Mouse (Mus musculus): Measurements from ENCODE around the gene Tmem145. TPM values are rescaled to one million over a fixed set of nuclear protein-coding genes. Genes with fewer than 3 reads are reported as not detected.

Gene Tmem145
- polyA plus RNA-seq, 1 experiment from 2014 or later = 0.11 TPM

- WGBS = 82% methylated on average over 9 of the region's 9 CpGs
- Histone ChIP-seq H3K27me3 (replicated peaks) (no peaks in the 10 kb centered on the region), H3K9ac (no peak overlapping the region), H3K9me3 (no peaks in the 10 kb centered on the region), H3K4me3 (no peak overlapping the region), H3K27ac (replicated peaks) (no peak overlapping the region), H3K4me1 (no peaks in the 10 kb centered on the region), H3K36me3 (peaks cover 80% of the 10 kb centered on the region), H3K4me2 (no peak overlapping the region)
- ATAC-seq (ENCODE audit: extremely low read depth, insufficient number of reproducible peaks, low FRiP score, low TSS enrichment) = no peak
Measured at GRCm38 (mm10) chr7:25339329-25339728, 33.4 kb downstream of the Tmem145 start.

GRCm38 (mm10) chr7:25341000-25341784, 35.3 kb downstream of the Tmem145 start:
- Histone ChIP-seq H3K36me3 (peaks cover 70% of the 10 kb centered on the region), H3K27ac (replicated peaks) (no peak overlapping the region), H3K9me3 (no peaks in the 10 kb centered on the region), H3K9ac (no peak overlapping the region), H3K27me3 (replicated peaks) (no peaks in the 10 kb centered on the region), H3K4me2 (no peak overlapping the region), H3K4me3 (no peak overlapping the region), H3K4me1 (no peaks in the 10 kb centered on the region)
- no peak for ATAC-seq (ENCODE audit: extremely low read depth, insufficient number of reproducible peaks, low FRiP score, low TSS enrichment)
- WGBS = 78% methylated on average over 20 of the region's 20 CpGs

- Histone ChIP-seq H3K9ac (no peak overlapping the region), H3K4me1 (no peaks in the 10 kb centered on the region), H3K4me2 (no peak overlapping the region), H3K27ac (replicated peaks) (no peak overlapping the region), H3K36me3 (peaks cover 84% of the 10 kb centered on the region), H3K9me3 (peaks cover 9% of the 10 kb centered on the region; the same call in 1 of the 2 replicates), H3K4me3 (no peak overlapping the region), H3K27me3 (replicated peaks) (no peaks in the 10 kb centered on the region)
- no peak for ATAC-seq (ENCODE audit: extremely low read depth, insufficient number of reproducible peaks, low FRiP score, low TSS enrichment)
- 73% methylated on average over 8 of the region's 8 CpGs for WGBS
Measured at GRCm38 (mm10) chr7:25348861-25349260, 43.0 kb downstream of the Tmem145 start.

- Histone ChIP-seq H3K4me1 (peaks cover 10% of the 10 kb centered on the region), H3K9me3 (no peaks in the 10 kb centered on the region), H3K4me3 (no peak overlapping the region), H3K27me3 (replicated peaks) (no peaks in the 10 kb centered on the region), H3K4me2 (peak overlapping the region; percentile 22; the same call in 1 of the 2 replicates), H3K9ac (peak overlapping the region; percentile 33), H3K27ac (replicated peaks) (peak overlapping the region; percentile 48; the same call in 1 of the 2 replicates), H3K36me3 (peaks cover 82% of the 10 kb centered on the region)
- 74% methylated on average over 19 of the region's 19 CpGs for WGBS
- peak; percentile 26; the same call in 1 of the 2 replicates for ATAC-seq (ENCODE audit: extremely low read depth, insufficient number of reproducible peaks, low FRiP score, low TSS enrichment)
Measured at GRCm38 (mm10) chr7:25358721-25359206, 52.9 kb downstream of the Tmem145 start.

GRCm38 (mm10) chr7:25363151-25363550, 57.2 kb downstream of the Tmem145 start:
- Histone ChIP-seq H3K4me1 (peaks cover 18% of the 10 kb centered on the region), H3K27ac (replicated peaks) (no peak overlapping the region), H3K9ac (no peak overlapping the region), H3K27me3 (replicated peaks) (peaks cover 34% of the 10 kb centered on the region), H3K4me3 (no peak overlapping the region), H3K4me2 (no peak overlapping the region), H3K9me3 (no peaks in the 10 kb centered on the region), H3K36me3 (peaks cover 58% of the 10 kb centered on the region)
- no peak for ATAC-seq (ENCODE audit: extremely low read depth, insufficient number of reproducible peaks, low FRiP score, low TSS enrichment)
- WGBS = 81% methylated on average over 19 of the region's 19 CpGs

- no peak overlapping the region for H3K4me3 ChIP-seq
- H3K9me3 ChIP-seq = no peaks in the 10 kb centered on the region
- H3K27ac ChIP-seq (replicated peaks) = no peak overlapping the region
- H3K4me2 ChIP-seq = no peak overlapping the region
- H3K36me3 ChIP-seq = peaks cover 55% of the 10 kb centered on the region
- 89% methylated on average over 17 of the region's 17 CpGs for WGBS
- ATAC-seq (ENCODE audit: extremely low read depth, insufficient number of reproducible peaks, low FRiP score, low TSS enrichment) = no peak
- H3K9ac ChIP-seq = no peak overlapping the region
- peaks cover 39% of the 10 kb centered on the region for H3K27me3 ChIP-seq (replicated peaks)
- H3K4me1 ChIP-seq = peaks cover 13% of the 10 kb centered on the region
Measured at GRCm38 (mm10) chr7:25363632-25364031, 57.7 kb downstream of the Tmem145 start.

Other genes with a start within 250 kb of the Tmem145 start
- gene Grik5, start 233.8 kb upstream of the Tmem145 start, polyA plus RNA-seq (2015; fragmentation: Nextera tagmentation; extraction: Ambion mirVana) = 4.1 and 4.6 TPM in 2 replicates
- gene Zfp574, start 233.5 kb upstream of the Tmem145 start, polyA plus RNA-seq (2015; fragmentation: Nextera tagmentation; extraction: Ambion mirVana) = 19.3 and 20.1 TPM in 2 replicates
- 0.43 and 0.51 TPM in 2 replicates for gene Pou2f2, start 126.4 kb upstream of the Tmem145 start, polyA plus RNA-seq (2015; fragmentation: Nextera tagmentation; extraction: Ambion mirVana)
- 5.3 and 6.6 TPM in 2 replicates for gene Dedd2, start 85.5 kb upstream of the Tmem145 start, polyA plus RNA-seq (2015; fragmentation: Nextera tagmentation; extraction: Ambion mirVana)
- gene Zfp526, start 84.7 kb upstream of the Tmem145 start, polyA plus RNA-seq (2015; fragmentation: Nextera tagmentation; extraction: Ambion mirVana) = 2.1 TPM in 2 replicates
- 7.8 and 8.2 TPM in 2 replicates for gene Gsk3a, start 68.3 kb upstream of the Tmem145 start, polyA plus RNA-seq (2015; fragmentation: Nextera tagmentation; extraction: Ambion mirVana)
- gene Erf, start 55.3 kb upstream of the Tmem145 start, polyA plus RNA-seq (2015; fragmentation: Nextera tagmentation; extraction: Ambion mirVana) = 11.2 and 14.3 TPM in 2 replicates
- 22.9 and 23.4 TPM in 2 replicates for gene Cic, start 38.4 kb upstream of the Tmem145 start, polyA plus RNA-seq (2015; fragmentation: Nextera tagmentation; extraction: Ambion mirVana)
- 145 and 154 TPM in 2 replicates for gene Pafah1b3, start 8.1 kb upstream of the Tmem145 start, polyA plus RNA-seq (2015; fragmentation: Nextera tagmentation; extraction: Ambion mirVana)
- gene Prr19, start 4.7 kb upstream of the Tmem145 start, polyA plus RNA-seq (2015; fragmentation: Nextera tagmentation; extraction: Ambion mirVana) = 0.23 and 0.39 TPM in 2 replicates
- 7.0 and 7.5 TPM in 2 replicates for gene Megf8, start 11.1 kb downstream of the Tmem145 start, polyA plus RNA-seq (2015; fragmentation: Nextera tagmentation; extraction: Ambion mirVana)
- not detected in 2 replicates for gene Cnfn, start 63.6 kb downstream of the Tmem145 start, polyA plus RNA-seq (2015; fragmentation: Nextera tagmentation; extraction: Ambion mirVana)
- gene Lipe, start 92.6 kb downstream of the Tmem145 start, polyA plus RNA-seq (2015; fragmentation: Nextera tagmentation; extraction: Ambion mirVana) = 5.7 and 6.9 TPM in 2 replicates
- 0.27 and 0.40 TPM in 2 replicates for gene Cxcl17, start 106.8 kb downstream of the Tmem145 start, polyA plus RNA-seq (2015; fragmentation: Nextera tagmentation; extraction: Ambion mirVana)
- gene Ceacam1, start 171.5 kb downstream of the Tmem145 start, polyA plus RNA-seq (2015; fragmentation: Nextera tagmentation; extraction: Ambion mirVana) = 2.6 and 2.9 TPM in 2 replicates
- 0.05 TPM in 1 of 2 replicates, not detected in the other for gene Ceacam2, start 233.8 kb downstream of the Tmem145 start, polyA plus RNA-seq (2015; fragmentation: Nextera tagmentation; extraction: Ambion mirVana)